Mouse (Mus musculus) midbrain, embryonic 15.5 days (tissue): ENCODE data around the gene Cnr2. TPM values are rescaled to one million over a fixed set of nuclear protein-coding genes. Genes with fewer than 3 reads are reported as not detected.

Experiments
- ATAC-seq: fragments of 200-750 bp; cut with Nextera tagmentation; replicated peaks from 2 replicates; pipeline ENCODE4 v1.8.0; 2017; ENCODE audit warnings: moderate TSS enrichment
- H3K27ac ChIP-seq: fragments of 300-500 bp; sonication (generic); 2 replicates; pipeline ENCODE4 v1.5.1; 2015; ENCODE audit warnings: mild to moderate bottlenecking, inconsistent platforms
- H3K27me3 ChIP-seq: fragments of 300-500 bp; sonication (generic); replicated peaks from 2 replicates; pipeline ENCODE4 v1.6.1; 2015; ENCODE audit warnings: inconsistent platforms
- H3K36me3 ChIP-seq: fragments of 300-500 bp; sonication (generic); replicated peaks from 2 replicates; pipeline ENCODE4 v1.6.1; 2015; ENCODE audit warnings: inconsistent platforms
- H3K4me1 ChIP-seq: fragments of 300-500 bp; sonication (generic); 2 replicates; pipeline ENCODE4 v1.6.1; 2015; ENCODE audit warnings: inconsistent platforms
- H3K4me2 ChIP-seq: fragments of 300-500 bp; sonication (generic); 2 replicates; pipeline ENCODE4 v1.6.1; 2015; ENCODE audit warnings: inconsistent platforms, mild to moderate bottlenecking, moderate library complexity
- H3K4me3 ChIP-seq: fragments of 300-500 bp; sonication (generic); 2 replicates; pipeline ENCODE4 v1.5.1; 2015; ENCODE audit warnings: mild to moderate bottlenecking, inconsistent platforms
- H3K9ac ChIP-seq: fragments of 300-500 bp; sonication (generic); 2 replicates; pipeline ENCODE4 v1.6.1; 2015; ENCODE audit warnings: mild to moderate bottlenecking, inconsistent platforms
- H3K9me3 ChIP-seq: fragments of 300-500 bp; sonication (generic); 2 replicates; pipeline ENCODE4 v1.6.1; 2016; ENCODE audit warnings: inconsistent platforms
- WGBS: fragments of 180-500 bp; shearing (Covaris S2); methylation state at CpG from one replicate; pipeline ENCODE4 v1.1.7; 2015; ENCODE audit warnings: mixed read lengths; 5-methylcytosine and 5-hydroxymethylcytosine counted together
- polyA plus RNA-seq: library from polyadenylated mRNA; unstranded; fragments of >200 nt; fragmentation: Nextera tagmentation; extraction: Ambion mirVana; gene quantifications from 2 replicates; pipeline ENCODE4 v1.2.1, GENCODE M21; 2015

Cnr2 gene
- polyA plus RNA-seq, 1 experiment from 2014 or later, result not detected

GRCm38 (mm10) chr4:135870227-135871023 lies 24.8 kb upstream of the Cnr2 start:
- Histone ChIP-seq H3K9ac (no peak overlapping the region), H3K4me1 (peaks cover 37% of the 10 kb centered on the region), H3K9me3 (no peaks in the 10 kb centered on the region), H3K4me3 (peak overlapping the region; percentile 2; the same call in 1 of the 2 replicates), H3K4me2 (peak overlapping the region; percentile 91), H3K36me3 (peaks cover 4% of the 10 kb centered on the region; the same call in 1 of the 2 replicates), H3K27me3 (no peaks in the 10 kb centered on the region), H3K27ac (no peak overlapping the region)
- no peak for ATAC-seq
- 41% methylated on average over 2 of the region's 2 CpGs for WGBS

GRCm38 (mm10) chr4:135872015-135872414 lies 23.2 kb upstream of the Cnr2 start:
- H3K27ac ChIP-seq, result 0 out of 2 replicates have a peak overlapping the region, but pooled peaks have one; percentile 98
- H3K4me3 ChIP-seq, result peak overlapping the region; percentile 64
- no peaks in the 10 kb centered on the region for H3K9me3 ChIP-seq
- H3K9ac ChIP-seq, result peak overlapping the region; percentile 65; the same call in 1 of the 2 replicates
- H3K27me3 ChIP-seq, result no peaks in the 10 kb centered on the region
- peak overlapping the region; percentile 91 for H3K4me2 ChIP-seq
- peaks cover 52% of the 10 kb centered on the region for H3K4me1 ChIP-seq
- ATAC-seq, result no peak
- 40% methylated on average over 3 of the region's 3 CpGs for WGBS
- no peaks in the 10 kb centered on the region; the same call in 1 of the 2 replicates for H3K36me3 ChIP-seq

- Histone ChIP-seq H3K36me3 (no peaks in the 10 kb centered on the region), H3K9ac (peak overlapping the region; percentile 65), H3K4me1 (peaks cover 54% of the 10 kb centered on the region), H3K4me3 (peak overlapping the region; percentile 64), H3K9me3 (no peaks in the 10 kb centered on the region), H3K27ac (peak overlapping the region; percentile 98), H3K27me3 (no peaks in the 10 kb centered on the region), H3K4me2 (peak overlapping the region; percentile 91)
- ATAC-seq, result no peak
- 6% methylated on average over 17 of the region's 17 CpGs for WGBS
These were observed 22.4 kb upstream of the Cnr2 start for GRCm38 (mm10) chr4:135872589-135873391.

- H3K4me3 ChIP-seq, result peak within 1 kb of the TSS; percentile 64
- peak within 1 kb of the TSS; percentile 65 for H3K9ac ChIP-seq
- peak within 1 kb of the TSS; percentile 91 for H3K4me2 ChIP-seq
- H3K9me3 ChIP-seq, result no peaks in the 10 kb centered on the region
- under 1% methylated on average over 59 of the region's 60 CpGs for WGBS
- peak within 1 kb of the TSS; percentile 98 for H3K27ac ChIP-seq
- H3K36me3 ChIP-seq, result no peaks in the 10 kb centered on the region
- H3K4me1 ChIP-seq, result peaks cover 54% of the 10 kb centered on the region
- H3K27me3 ChIP-seq, result no peaks in the 10 kb centered on the region
- ATAC-seq, result peak; percentile 97
These were observed 21.5 kb upstream of the Cnr2 start, which contains the start of gene Pnrc2 for GRCm38 (mm10) chr4:135873526-135874202. Pnrc2 (minus strand) TSS chr4:135873850.

GRCm38 (mm10) chr4:135874564-135875535 lies 20.3 kb upstream of the Cnr2 start:
- no peak overlapping the region for H3K9ac ChIP-seq
- H3K4me3 ChIP-seq, result no peak overlapping the region
- no peak for ATAC-seq
- H3K9me3 ChIP-seq, result no peaks in the 10 kb centered on the region
- 77% methylated on average over 10 of the region's 10 CpGs for WGBS
- H3K4me1 ChIP-seq, result peaks cover 54% of the 10 kb centered on the region
- peak overlapping the region; percentile 98 for H3K27ac ChIP-seq
- H3K4me2 ChIP-seq, result peak overlapping the region; percentile 91; the same call in 1 of the 2 replicates
- no peaks in the 10 kb centered on the region for H3K36me3 ChIP-seq
- H3K27me3 ChIP-seq, result no peaks in the 10 kb centered on the region

GRCm38 (mm10) chr4:135875546-135875945 lies 19.6 kb upstream of the Cnr2 start:
- 25% methylated on average over 7 of the region's 7 CpGs for WGBS
- no peak for ATAC-seq

GRCm38 (mm10) chr4:135875991-135876582 lies 19.1 kb upstream of the Cnr2 start:
- Histone ChIP-seq H3K27ac (no peak overlapping the region; the same call in 1 of the 2 replicates), H3K9ac (peak overlapping the region; percentile 33; the same call in 1 of the 2 replicates), H3K4me1 (peaks cover 47% of the 10 kb centered on the region), H3K27me3 (no peaks in the 10 kb centered on the region), H3K4me3 (peak overlapping the region; percentile 3; the same call in 1 of the 2 replicates), H3K36me3 (no peaks in the 10 kb centered on the region), H3K9me3 (no peaks in the 10 kb centered on the region), H3K4me2 (peak overlapping the region; percentile 43)
- no peak for ATAC-seq
- 9% methylated on average over 9 of the region's 9 CpGs for WGBS

More at GRCm38 (mm10) chr4:135875546-135875945, 19.6 kb upstream of the Cnr2 start:
- Histone ChIP-seq H3K27me3 (no peaks in the 10 kb centered on the region), H3K9me3 (no peaks in the 10 kb centered on the region), H3K4me2 (no peak overlapping the region), H3K9ac (no peak overlapping the region), H3K27ac (no peak overlapping the region), H3K4me3 (no peak overlapping the region), H3K36me3 (no peaks in the 10 kb centered on the region), H3K4me1 (peaks cover 51% of the 10 kb centered on the region)

- under 1% methylated on average over 16 of the region's 16 CpGs for WGBS
- peak overlapping the region; percentile 3; the same call in 1 of the 2 replicates for H3K4me3 ChIP-seq
These were observed 18.6 kb upstream of the Cnr2 start for GRCm38 (mm10) chr4:135876583-135877020.

GRCm38 (mm10) chr4:135877742-135878141 lies 17.5 kb upstream of the Cnr2 start:
- ATAC-seq, result no peak
- Histone ChIP-seq H3K4me3 (no peak overlapping the region), H3K27ac (no peak overlapping the region), H3K36me3 (no peaks in the 10 kb centered on the region), H3K4me1 (peaks cover 32% of the 10 kb centered on the region), H3K9me3 (no peaks in the 10 kb centered on the region), H3K4me2 (no peak overlapping the region), H3K9ac (no peak overlapping the region), H3K27me3 (no peaks in the 10 kb centered on the region)
- whole genome bisulfite sequencing, result 76% methylated on average over 2 of the region's 2 CpGs

More at GRCm38 (mm10) chr4:135876583-135877020, 18.6 kb upstream of the Cnr2 start:
- Histone ChIP-seq H3K9me3 (no peaks in the 10 kb centered on the region), H3K36me3 (no peaks in the 10 kb centered on the region), H3K4me2 (peak overlapping the region; percentile 43), H3K9ac (peak overlapping the region; percentile 33), H3K27me3 (no peaks in the 10 kb centered on the region), H3K4me1 (peaks cover 43% of the 10 kb centered on the region), H3K27ac (no peak overlapping the region)
- no peak for ATAC-seq

- H3K27ac ChIP-seq, result no peak overlapping the region
- no peaks in the 10 kb centered on the region for H3K9me3 ChIP-seq
- H3K4me1 ChIP-seq, result peaks cover 29% of the 10 kb centered on the region
- H3K27me3 ChIP-seq, result no peaks in the 10 kb centered on the region
- no peak for ATAC-seq
- H3K9ac ChIP-seq, result no peak overlapping the region
- H3K4me3 ChIP-seq, result no peak overlapping the region
- 57% methylated on average over 6 of the region's 6 CpGs for WGBS
- H3K36me3 ChIP-seq, result no peaks in the 10 kb centered on the region
- H3K4me2 ChIP-seq, result no peak overlapping the region
These were observed 16.2 kb upstream of the Cnr2 start for GRCm38 (mm10) chr4:135879021-135879420.
